Mouse (Mus musculus): ENCODE measurements around the gene Myo16. TPM values are rescaled to one million over a fixed set of nuclear protein-coding genes. Genes with fewer than 3 reads are reported as not detected.

Myo16 gene
- polyA plus RNA-seq, 1 experiment from 2014 or later = 0.25 TPM

DNA sequence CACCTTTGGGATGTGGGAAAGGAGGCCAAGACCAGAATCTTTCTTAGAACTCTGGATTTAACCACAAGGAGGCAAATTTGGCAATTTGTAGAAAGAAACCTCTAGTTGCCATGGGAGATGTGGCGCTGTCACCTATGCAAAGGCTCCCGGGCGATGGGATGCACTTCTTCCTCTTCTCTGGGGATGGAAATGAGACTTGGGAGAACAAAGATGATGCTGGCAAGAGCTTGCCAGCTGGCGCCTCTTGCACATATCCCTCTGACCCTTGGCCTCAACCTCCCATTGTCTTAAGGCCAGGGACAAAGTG is 681 bp downstream of the Myo16 start:
- Histone ChIP-seq H3K36me3 (ENCODE audit: insufficient read depth, low read length) (no peaks in the 10 kb centered on the region), H3K4me2 (replicated peaks; ENCODE audit: low read depth, low read length) (peak overlapping the region; percentile 90), H3K4me3 (ENCODE audit: low read length) (peak overlapping the region; percentile 65), H3K9ac (replicated peaks; ENCODE audit: low read length) (no peak overlapping the region), H3K27ac (ENCODE audit: low read length) (no peak overlapping the region), H3K4me1 (ENCODE audit: insufficient read depth, low read length) (peaks cover 7% of the 10 kb centered on the region), H3K9me3 (ENCODE audit: low read length) (no peaks in the 10 kb centered on the region), H3K27me3 (ENCODE audit: insufficient read depth, low read length) (peaks cover 26% of the 10 kb centered on the region)
- WGBS = 17% methylated on average over 4 of the region's 4 CpGs
- ATAC-seq (ENCODE audit: low FRiP score, low TSS enrichment) = no peak

DNA sequence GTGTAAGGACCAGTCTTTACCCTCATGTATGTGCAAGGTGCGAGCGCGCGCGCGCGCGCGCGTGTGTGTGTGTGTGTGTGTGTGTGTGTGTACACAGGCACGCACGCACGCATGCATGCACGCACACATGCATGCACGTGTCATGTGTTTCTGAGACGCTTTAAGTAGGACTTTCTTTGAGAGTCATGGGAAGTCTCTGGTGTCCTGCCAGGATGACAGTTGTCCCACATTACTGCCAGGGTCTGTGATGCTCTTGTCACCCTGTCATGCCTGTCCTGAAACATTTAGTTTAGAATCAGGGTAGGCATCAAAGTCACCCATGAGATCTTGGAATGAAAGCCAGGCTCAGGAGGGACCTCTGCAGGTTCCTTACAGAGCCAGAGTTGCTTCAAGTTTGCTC is 1.4 kb downstream of the Myo16 start:
- no peaks in the 10 kb centered on the region for H3K36me3 ChIP-seq (ENCODE audit: insufficient read depth, low read length)
- no peak overlapping the region for H3K4me3 ChIP-seq (ENCODE audit: low read length)
- H3K27ac ChIP-seq (ENCODE audit: low read length) = no peak overlapping the region
- H3K9me3 ChIP-seq (ENCODE audit: low read length) = no peaks in the 10 kb centered on the region
- 96% methylated on average over 16 of the region's 16 CpGs for WGBS
- no peak for ATAC-seq (ENCODE audit: low FRiP score, low TSS enrichment)
- H3K9ac ChIP-seq (replicated peaks; ENCODE audit: low read length) = no peak overlapping the region
- H3K4me1 ChIP-seq (ENCODE audit: insufficient read depth, low read length) = peaks cover 7% of the 10 kb centered on the region
- H3K4me2 ChIP-seq (replicated peaks; ENCODE audit: low read depth, low read length) = no peak overlapping the region
- peaks cover 26% of the 10 kb centered on the region for H3K27me3 ChIP-seq (ENCODE audit: insufficient read depth, low read length)

DNA sequence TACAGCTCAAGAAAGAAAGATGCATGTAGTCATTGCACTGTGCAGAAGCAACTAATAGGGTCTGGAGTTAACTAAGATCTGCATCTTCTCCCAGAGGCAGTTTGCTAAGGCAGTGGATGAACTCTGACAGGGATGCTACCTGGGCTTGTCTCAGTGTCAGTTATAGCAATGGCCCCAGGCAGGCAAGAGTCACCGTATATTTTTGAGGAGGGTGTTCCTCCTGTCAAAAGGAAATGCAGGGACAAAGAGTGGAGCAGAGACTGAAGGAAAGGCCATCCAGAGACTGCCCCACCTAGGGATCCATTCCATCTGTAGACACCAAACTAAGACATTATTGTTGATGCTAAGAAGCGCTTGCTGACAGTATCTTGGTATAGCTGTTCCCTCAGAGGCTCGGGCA is 7.4 kb downstream of the Myo16 start:
- no peaks in the 10 kb centered on the region for H3K27me3 ChIP-seq (ENCODE audit: insufficient read depth, low read length)
- no peaks in the 10 kb centered on the region for H3K36me3 ChIP-seq (ENCODE audit: insufficient read depth, low read length)
- no peak overlapping the region for H3K4me2 ChIP-seq (replicated peaks; ENCODE audit: low read depth, low read length)
- WGBS = 84% methylated on average over 3 of the region's 3 CpGs
- no peak for ATAC-seq (ENCODE audit: low FRiP score, low TSS enrichment)
- no peaks in the 10 kb centered on the region for H3K4me1 ChIP-seq (ENCODE audit: insufficient read depth, low read length)
- H3K4me3 ChIP-seq (ENCODE audit: low read length) = no peak overlapping the region
- no peak overlapping the region for H3K27ac ChIP-seq (ENCODE audit: low read length)
- no peaks in the 10 kb centered on the region for H3K9me3 ChIP-seq (ENCODE audit: low read length)
- no peak overlapping the region for H3K9ac ChIP-seq (replicated peaks; ENCODE audit: low read length)

DNA sequence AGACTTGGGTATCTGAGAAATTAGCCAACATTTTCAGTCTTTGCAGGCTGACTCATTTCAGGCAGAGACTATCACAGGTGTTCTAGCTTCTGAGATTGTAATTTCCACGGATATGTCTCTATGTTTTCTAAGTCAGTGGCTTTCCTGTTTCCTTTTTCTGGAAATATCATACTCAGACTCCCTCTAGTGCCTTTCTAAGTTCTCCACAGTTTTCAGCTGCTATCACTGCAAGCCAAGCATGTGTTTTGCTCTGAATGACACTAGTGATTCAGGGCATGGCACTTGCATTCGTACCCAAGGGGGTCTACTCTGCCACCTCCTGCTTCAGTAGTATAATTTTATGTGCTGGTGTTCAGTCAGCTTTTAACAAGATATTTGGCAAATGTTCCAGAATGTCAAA is 11.2 kb downstream of the Myo16 start:
- no peak for ATAC-seq (ENCODE audit: low FRiP score, low TSS enrichment)
- Histone ChIP-seq H3K4me3 (ENCODE audit: low read length) (no peak overlapping the region), H3K9ac (replicated peaks; ENCODE audit: low read length) (no peak overlapping the region), H3K4me2 (replicated peaks; ENCODE audit: low read depth, low read length) (no peak overlapping the region), H3K27me3 (ENCODE audit: insufficient read depth, low read length) (no peaks in the 10 kb centered on the region), H3K27ac (ENCODE audit: low read length) (no peak overlapping the region), H3K4me1 (ENCODE audit: insufficient read depth, low read length) (no peaks in the 10 kb centered on the region), H3K9me3 (ENCODE audit: low read length) (no peaks in the 10 kb centered on the region), H3K36me3 (ENCODE audit: insufficient read depth, low read length) (no peaks in the 10 kb centered on the region)
- 67% methylated on average over 2 of the region's 2 CpGs for WGBS

DNA sequence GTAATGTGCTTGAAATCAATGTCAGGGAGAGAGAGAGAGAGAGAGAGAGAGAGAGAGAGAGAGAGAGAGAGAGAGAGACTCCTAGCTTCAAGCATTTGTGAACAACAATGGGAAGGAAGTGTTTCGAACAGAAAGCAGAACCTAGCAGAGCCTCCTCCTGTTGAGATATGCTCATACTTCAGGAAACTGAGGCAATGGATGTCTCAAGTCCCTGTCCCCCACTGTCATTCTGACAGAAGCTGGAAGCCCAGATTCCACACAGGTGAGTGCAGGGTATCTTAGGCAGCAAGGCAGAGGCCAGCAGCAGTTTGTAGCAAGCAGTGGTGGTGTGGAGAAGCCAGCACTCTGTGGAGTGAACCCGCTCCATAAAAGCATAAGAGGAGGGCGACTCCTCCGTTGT is 14.6 kb downstream of the Myo16 start:
- no peak for ATAC-seq (ENCODE audit: low FRiP score, low TSS enrichment)
- no peak overlapping the region for H3K4me3 ChIP-seq (ENCODE audit: low read length)
- H3K9me3 ChIP-seq (ENCODE audit: low read length) = no peaks in the 10 kb centered on the region
- H3K9ac ChIP-seq (replicated peaks; ENCODE audit: low read length) = no peak overlapping the region
- no peak overlapping the region for H3K27ac ChIP-seq (ENCODE audit: low read length)
- H3K4me2 ChIP-seq (replicated peaks; ENCODE audit: low read depth, low read length) = no peak overlapping the region
- 64% methylated on average over 4 of the region's 4 CpGs for WGBS
- no peaks in the 10 kb centered on the region for H3K36me3 ChIP-seq (ENCODE audit: insufficient read depth, low read length)
- H3K27me3 ChIP-seq (ENCODE audit: insufficient read depth, low read length) = no peaks in the 10 kb centered on the region
- no peaks in the 10 kb centered on the region for H3K4me1 ChIP-seq (ENCODE audit: insufficient read depth, low read length)

DNA sequence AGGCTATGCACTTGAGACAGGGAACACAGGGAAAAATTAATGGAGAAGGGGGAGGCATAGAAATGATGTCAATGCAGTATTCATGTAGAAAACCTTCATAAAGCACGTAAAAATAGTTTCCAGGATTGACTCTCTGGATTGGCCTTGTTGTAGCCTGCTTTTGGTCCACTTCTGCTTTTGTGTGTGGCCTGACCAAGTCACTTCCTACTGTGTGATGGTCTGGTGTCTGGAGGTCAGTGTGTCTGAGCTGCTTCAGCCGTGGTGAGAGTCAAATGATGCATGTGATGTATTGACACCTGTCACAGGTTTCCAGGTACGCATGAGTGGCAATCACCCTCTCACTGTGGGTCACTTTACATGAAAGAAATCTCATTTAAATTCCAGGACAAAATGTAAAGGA is 16.2 kb downstream of the Myo16 start:
- Histone ChIP-seq H3K9ac (replicated peaks; ENCODE audit: low read length) (no peak overlapping the region), H3K9me3 (ENCODE audit: low read length) (no peaks in the 10 kb centered on the region), H3K4me1 (ENCODE audit: insufficient read depth, low read length) (no peaks in the 10 kb centered on the region), H3K36me3 (ENCODE audit: insufficient read depth, low read length) (no peaks in the 10 kb centered on the region), H3K27me3 (ENCODE audit: insufficient read depth, low read length) (no peaks in the 10 kb centered on the region), H3K4me3 (ENCODE audit: low read length) (no peak overlapping the region), H3K4me2 (replicated peaks; ENCODE audit: low read depth, low read length) (no peak overlapping the region), H3K27ac (ENCODE audit: low read length) (no peak overlapping the region)
- no peak for ATAC-seq (ENCODE audit: low FRiP score, low TSS enrichment)
- 61% methylated on average over 3 of the region's 3 CpGs for WGBS

DNA sequence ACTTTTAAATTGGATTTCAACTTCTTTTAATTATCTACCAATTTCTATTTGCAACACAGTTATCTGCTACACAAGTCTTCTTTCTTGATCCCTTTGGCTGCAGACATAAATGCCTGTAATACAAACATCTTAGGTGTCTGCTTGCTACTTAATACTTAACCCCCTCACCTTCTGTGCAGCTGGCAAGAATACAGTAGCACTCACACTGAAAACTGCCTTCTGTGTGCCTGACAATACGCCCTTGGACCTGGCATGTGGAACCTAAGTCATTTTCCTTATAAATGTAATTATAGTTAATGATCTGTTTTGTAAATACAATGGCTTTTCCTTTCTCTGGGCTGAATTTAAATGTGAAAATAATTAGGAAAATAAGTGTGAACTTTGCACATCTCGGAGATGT is 17.6 kb downstream of the Myo16 start:
- Histone ChIP-seq H3K27me3 (ENCODE audit: insufficient read depth, low read length) (no peaks in the 10 kb centered on the region), H3K9me3 (ENCODE audit: low read length) (no peaks in the 10 kb centered on the region), H3K4me3 (ENCODE audit: low read length) (no peak overlapping the region), H3K27ac (ENCODE audit: low read length) (no peak overlapping the region), H3K4me2 (replicated peaks; ENCODE audit: low read depth, low read length) (no peak overlapping the region), H3K4me1 (ENCODE audit: insufficient read depth, low read length) (no peaks in the 10 kb centered on the region), H3K36me3 (ENCODE audit: insufficient read depth, low read length) (no peaks in the 10 kb centered on the region), H3K9ac (replicated peaks; ENCODE audit: low read length) (no peak overlapping the region)
- WGBS = 67% methylated on average over 2 of the region's 2 CpGs
- no peak for ATAC-seq (ENCODE audit: low FRiP score, low TSS enrichment)

DNA sequence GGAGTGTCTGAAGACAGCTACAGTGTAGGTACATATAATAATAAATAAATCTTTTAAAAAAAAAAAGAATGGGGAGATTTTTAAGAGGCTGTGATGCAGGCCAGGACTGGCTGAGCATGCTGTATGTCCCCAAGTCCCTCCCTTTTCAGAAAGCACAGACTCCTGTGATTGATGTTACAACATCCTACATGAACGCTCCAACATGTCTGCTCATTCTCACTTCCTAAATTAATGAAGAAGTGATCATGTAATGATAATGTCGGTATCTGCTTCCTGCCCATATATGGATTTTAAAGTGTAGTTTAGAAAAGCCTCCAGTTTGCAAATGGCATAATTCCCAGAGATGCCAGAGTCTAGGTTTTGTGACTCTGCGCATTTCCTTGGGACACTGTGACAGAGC is 18.6 kb downstream of the Myo16 start:
- Histone ChIP-seq H3K36me3 (ENCODE audit: insufficient read depth, low read length) (no peaks in the 10 kb centered on the region), H3K4me2 (replicated peaks; ENCODE audit: low read depth, low read length) (no peak overlapping the region), H3K9ac (replicated peaks; ENCODE audit: low read length) (no peak overlapping the region), H3K9me3 (ENCODE audit: low read length) (no peaks in the 10 kb centered on the region), H3K27ac (ENCODE audit: low read length) (no peak overlapping the region), H3K27me3 (ENCODE audit: insufficient read depth, low read length) (no peaks in the 10 kb centered on the region), H3K4me3 (ENCODE audit: low read length) (no peak overlapping the region), H3K4me1 (ENCODE audit: insufficient read depth, low read length) (no peaks in the 10 kb centered on the region)
- WGBS = 87% methylated on average over 3 of the region's 3 CpGs
- no peak for ATAC-seq (ENCODE audit: low FRiP score, low TSS enrichment)

DNA sequence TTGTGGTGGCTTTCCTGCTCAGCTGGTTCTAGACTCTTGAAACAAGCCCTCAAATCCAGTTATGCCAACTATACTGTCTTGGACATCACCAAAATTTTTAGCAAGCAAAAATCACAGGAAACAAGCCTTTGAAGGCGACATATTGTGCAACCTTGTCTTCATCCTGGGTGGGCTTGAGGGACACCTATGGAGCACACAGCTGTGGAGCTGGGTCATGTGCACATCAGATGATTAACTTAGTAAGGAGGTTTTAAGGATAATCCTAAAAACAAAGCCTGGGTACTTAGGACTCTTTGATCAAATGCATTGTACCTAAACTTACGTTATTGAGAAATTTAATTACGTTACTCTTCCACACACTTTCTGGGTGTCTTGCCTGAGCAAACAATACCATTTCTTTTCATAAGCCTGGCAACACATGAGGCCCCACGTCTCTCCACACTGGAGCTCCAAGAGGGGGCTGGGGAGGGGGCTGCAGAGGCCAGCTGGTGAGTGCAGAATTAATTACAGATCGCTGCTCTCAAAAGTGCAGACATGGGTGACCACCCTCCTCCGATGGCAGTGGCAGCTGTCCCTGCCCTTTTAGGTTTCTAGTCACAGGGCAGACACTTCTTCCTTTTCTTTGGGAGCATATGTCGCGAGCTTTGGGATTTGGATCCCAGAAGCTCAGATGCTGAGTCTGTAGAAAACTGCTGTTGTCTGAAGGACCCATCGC is 19.5 kb downstream of the Myo16 start:
- Histone ChIP-seq H3K9ac (replicated peaks; ENCODE audit: low read length) (no peak overlapping the region), H3K27me3 (ENCODE audit: insufficient read depth, low read length) (no peaks in the 10 kb centered on the region), H3K9me3 (ENCODE audit: low read length) (no peaks in the 10 kb centered on the region), H3K36me3 (ENCODE audit: insufficient read depth, low read length) (no peaks in the 10 kb centered on the region), H3K4me2 (replicated peaks; ENCODE audit: low read depth, low read length) (no peak overlapping the region), H3K4me3 (ENCODE audit: low read length) (no peak overlapping the region), H3K4me1 (ENCODE audit: insufficient read depth, low read length) (no peaks in the 10 kb centered on the region), H3K27ac (ENCODE audit: low read length) (no peak overlapping the region)
- 49% methylated on average over 9 of the region's 9 CpGs for WGBS
- no peak for ATAC-seq (ENCODE audit: low FRiP score, low TSS enrichment)

DNA sequence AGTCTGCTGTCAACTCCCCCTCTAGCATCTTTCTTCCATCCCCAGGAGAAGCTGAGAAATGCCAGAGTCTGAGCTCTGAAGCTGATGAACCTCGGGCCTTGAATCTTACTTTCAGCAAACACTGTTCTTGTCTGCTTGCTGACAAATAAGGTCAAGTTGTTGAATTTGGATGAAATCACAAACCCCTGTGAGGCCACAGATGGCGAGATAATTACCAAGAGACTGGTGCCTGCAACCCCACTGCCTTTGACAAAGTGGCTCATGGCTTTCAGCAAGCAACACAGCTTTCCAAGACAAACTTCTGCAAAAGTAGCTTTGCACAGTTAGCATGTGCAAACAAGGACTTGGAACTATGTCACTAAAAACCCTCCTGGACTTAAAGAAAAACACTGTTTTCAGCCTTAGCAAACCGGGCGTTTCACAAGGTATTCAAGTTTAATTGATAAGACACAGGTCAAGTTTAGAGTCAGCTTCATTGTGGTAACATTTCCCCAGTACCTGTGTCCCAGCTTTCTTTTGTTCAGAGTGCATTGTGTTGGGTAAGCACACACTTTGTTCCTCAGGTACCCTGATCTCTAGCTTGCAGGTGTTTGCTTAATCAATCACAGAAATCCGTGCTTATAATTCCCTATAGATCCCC is 20.6 kb downstream of the Myo16 start:
- Histone ChIP-seq H3K4me2 (replicated peaks; ENCODE audit: low read depth, low read length) (no peak overlapping the region), H3K36me3 (ENCODE audit: insufficient read depth, low read length) (no peaks in the 10 kb centered on the region), H3K27me3 (ENCODE audit: insufficient read depth, low read length) (no peaks in the 10 kb centered on the region), H3K9me3 (ENCODE audit: low read length) (no peaks in the 10 kb centered on the region), H3K27ac (ENCODE audit: low read length) (no peak overlapping the region), H3K9ac (replicated peaks; ENCODE audit: low read length) (no peak overlapping the region), H3K4me1 (ENCODE audit: insufficient read depth, low read length) (no peaks in the 10 kb centered on the region), H3K4me3 (ENCODE audit: low read length) (no peak overlapping the region)
- no peak for ATAC-seq (ENCODE audit: low FRiP score, low TSS enrichment)
- WGBS = 62% methylated on average over 5 of the region's 5 CpGs
